Mouse (Mus musculus) liver, embryonic 12.5 days (tissue): ENCODE measurements around the gene Col4a1. TPM values are rescaled to one million over a fixed set of nuclear protein-coding genes. Genes with fewer than 3 reads are reported as not detected.

Experiments used
- ATAC-seq: fragments of 200-750 bp; cut with Nextera tagmentation; 2 replicates; pipeline ENCODE4 v1.8.0; 2017; ENCODE audit warnings: moderate number of reproducible peaks, mild to moderate bottlenecking, moderate library complexity
- H3K27ac ChIP-seq: fragments of 300-500 bp; sonication (generic); 2 replicates; pipeline ENCODE4 v1.5.1; 2016; ENCODE audit warnings: mild to moderate bottlenecking
- H3K27me3 ChIP-seq: fragments of 300-500 bp; sonication (generic); replicated peaks from 2 replicates; pipeline ENCODE4 v1.6.1; 2016; ENCODE audit warnings: mild to moderate bottlenecking, moderate library complexity
- H3K36me3 ChIP-seq: fragments of 300-500 bp; sonication (generic); 2 replicates; pipeline ENCODE4 v1.6.1; 2016; ENCODE audit warnings: mild to moderate bottlenecking, moderate library complexity
- H3K4me1 ChIP-seq: fragments of 300-500 bp; sonication (generic); 2 replicates; pipeline ENCODE4 v1.6.1; 2016
- H3K4me2 ChIP-seq: fragments of 300-500 bp; sonication (generic); 2 replicates; pipeline ENCODE4 v1.6.1; 2016; ENCODE audit warnings: mild to moderate bottlenecking, moderate library complexity
- H3K4me3 ChIP-seq: fragments of 300-500 bp; sonication (generic); 2 replicates; pipeline ENCODE4 v1.5.1; 2016; ENCODE audit warnings: mild to moderate bottlenecking, moderate library complexity
- H3K9ac ChIP-seq: fragments of 300-500 bp; sonication (generic); 2 replicates; pipeline ENCODE4 v1.6.1; 2016; ENCODE audit warnings: mild to moderate bottlenecking, moderate library complexity
- H3K9me3 ChIP-seq: fragments of 300-500 bp; sonication (generic); replicated peaks from 2 replicates; pipeline ENCODE4 v1.6.1; 2016; ENCODE audit warnings: mild to moderate bottlenecking, moderate library complexity
- WGBS: fragments of 180-500 bp; shearing (Covaris S2); methylation state at CpG from one replicate; pipeline ENCODE4 v1.1.7; 2016; ENCODE audit not compliant: insufficient replicate concordance; 5-methylcytosine and 5-hydroxymethylcytosine counted together
- polyA plus RNA-seq: library from polyadenylated mRNA; unstranded; fragments of >200 nt; fragmentation: Nextera tagmentation; extraction: Ambion mirVana; gene quantifications from 2 replicates; pipeline ENCODE4 v1.2.1, GENCODE M21; 2016

Gene Col4a1
- polyA plus RNA-seq, 1 experiment from 2014 or later = 30.9 TPM

- 40% methylated on average over 2 of the region's 2 CpGs for WGBS
- Histone ChIP-seq H3K27me3 (peaks cover 60% of the 10 kb centered on the region), H3K36me3 (no peaks in the 10 kb centered on the region), H3K4me2 (no peak overlapping the region), H3K4me1 (0 out of 2 replicates have a peak, but pooled peaks cover 9% of the 10 kb centered on the region), H3K27ac (no peak overlapping the region), H3K9me3 (no peaks in the 10 kb centered on the region), H3K4me3 (no peak overlapping the region), H3K9ac (no peak overlapping the region)
- ATAC-seq = no peak
Observed at GRCm38 (mm10) chr8:11310049-11310448, 2.6 kb downstream of the Col4a1 start.

GRCm38 (mm10) chr8:11309226-11309625 lies 3.4 kb downstream of the Col4a1 start:
- no peak overlapping the region for H3K9ac ChIP-seq
- peaks cover 51% of the 10 kb centered on the region for H3K27me3 ChIP-seq
- ATAC-seq = no peak
- 28% methylated on average over 5 of the region's 5 CpGs for WGBS
- no peaks in the 10 kb centered on the region for H3K36me3 ChIP-seq
- no peak overlapping the region for H3K4me2 ChIP-seq
- H3K4me1 ChIP-seq = 0 out of 2 replicates have a peak, but pooled peaks cover 9% of the 10 kb centered on the region
- no peak overlapping the region for H3K27ac ChIP-seq
- no peaks in the 10 kb centered on the region for H3K9me3 ChIP-seq
- H3K4me3 ChIP-seq = no peak overlapping the region

GRCm38 (mm10) chr8:11308570-11308998 lies 4.0 kb downstream of the Col4a1 start:
- Histone ChIP-seq H3K36me3 (no peaks in the 10 kb centered on the region), H3K9me3 (no peaks in the 10 kb centered on the region), H3K4me2 (no peak overlapping the region), H3K4me1 (0 out of 2 replicates have a peak, but pooled peaks cover 6% of the 10 kb centered on the region), H3K27me3 (peaks cover 45% of the 10 kb centered on the region), H3K27ac (no peak overlapping the region), H3K4me3 (no peak overlapping the region), H3K9ac (no peak overlapping the region)
- no peak for ATAC-seq
- WGBS = 45% methylated on average over 7 of the region's 7 CpGs

GRCm38 (mm10) chr8:11307451-11307850 lies 5.2 kb downstream of the Col4a1 start:
- Histone ChIP-seq H3K4me3 (no peak overlapping the region), H3K27ac (no peak overlapping the region), H3K4me2 (no peak overlapping the region), H3K4me1 (0 out of 2 replicates have a peak, but pooled peaks cover 4% of the 10 kb centered on the region), H3K9ac (no peak overlapping the region), H3K27me3 (peaks cover 34% of the 10 kb centered on the region), H3K9me3 (no peaks in the 10 kb centered on the region), H3K36me3 (no peaks in the 10 kb centered on the region)
- WGBS = 69% methylated on average over 7 of the region's 7 CpGs
- ATAC-seq = no peak

GRCm38 (mm10) chr8:11305539-11305938 lies 7.1 kb downstream of the Col4a1 start:
- Histone ChIP-seq H3K27ac (no peak overlapping the region), H3K9ac (no peak overlapping the region), H3K4me1 (no peaks in the 10 kb centered on the region), H3K4me3 (no peak overlapping the region), H3K4me2 (no peak overlapping the region), H3K27me3 (peaks cover 15% of the 10 kb centered on the region), H3K9me3 (no peaks in the 10 kb centered on the region), H3K36me3 (no peaks in the 10 kb centered on the region)
- WGBS = 69% methylated on average over 1 of the region's 1 CpGs
- ATAC-seq = no peak

GRCm38 (mm10) chr8:11304027-11304601 lies 8.5 kb downstream of the Col4a1 start:
- Histone ChIP-seq H3K9ac (no peak overlapping the region), H3K4me1 (no peaks in the 10 kb centered on the region), H3K27me3 (0 out of 2 replicates have a peak, but pooled peaks cover under 1% of the 10 kb centered on the region), H3K9me3 (no peaks in the 10 kb centered on the region), H3K36me3 (no peaks in the 10 kb centered on the region), H3K27ac (no peak overlapping the region), H3K4me2 (no peak overlapping the region), H3K4me3 (no peak overlapping the region)
- WGBS = 66% methylated on average over 6 of the region's 6 CpGs
- no peak for ATAC-seq

- ATAC-seq = no peak
- Histone ChIP-seq H3K9ac (no peak overlapping the region), H3K36me3 (no peaks in the 10 kb centered on the region), H3K27ac (no peak overlapping the region), H3K4me2 (no peak overlapping the region), H3K27me3 (no peaks in the 10 kb centered on the region), H3K9me3 (no peaks in the 10 kb centered on the region), H3K4me1 (no peaks in the 10 kb centered on the region), H3K4me3 (no peak overlapping the region)
- 67% methylated on average over 8 of the region's 8 CpGs for WGBS
Observed at GRCm38 (mm10) chr8:11300436-11300835, 12.2 kb downstream of the Col4a1 start.

GRCm38 (mm10) chr8:11299317-11299602 lies 13.4 kb downstream of the Col4a1 start:
- no peaks in the 10 kb centered on the region for H3K36me3 ChIP-seq
- no peak overlapping the region for H3K4me3 ChIP-seq
- no peak overlapping the region for H3K27ac ChIP-seq
- no peak overlapping the region for H3K9ac ChIP-seq
- H3K27me3 ChIP-seq = no peaks in the 10 kb centered on the region
- H3K4me1 ChIP-seq = no peaks in the 10 kb centered on the region
- 53% methylated on average over 3 of the region's 3 CpGs for WGBS
- H3K9me3 ChIP-seq = no peaks in the 10 kb centered on the region
- ATAC-seq = no peak
- no peak overlapping the region for H3K4me2 ChIP-seq

GRCm38 (mm10) chr8:11298531-11299316 lies 13.9 kb downstream of the Col4a1 start:
- Histone ChIP-seq H3K9ac (no peak overlapping the region), H3K4me1 (no peaks in the 10 kb centered on the region), H3K4me2 (no peak overlapping the region), H3K4me3 (no peak overlapping the region), H3K27me3 (no peaks in the 10 kb centered on the region), H3K9me3 (no peaks in the 10 kb centered on the region), H3K27ac (no peak overlapping the region), H3K36me3 (no peaks in the 10 kb centered on the region)
- 65% methylated on average over 12 of the region's 12 CpGs for WGBS
- ATAC-seq = no peak

- no peak overlapping the region for H3K27ac ChIP-seq
- no peaks in the 10 kb centered on the region for H3K9me3 ChIP-seq
- H3K4me2 ChIP-seq = no peak overlapping the region
- H3K27me3 ChIP-seq = no peaks in the 10 kb centered on the region
- no peaks in the 10 kb centered on the region for H3K4me1 ChIP-seq
- H3K9ac ChIP-seq = no peak overlapping the region
- H3K36me3 ChIP-seq = no peaks in the 10 kb centered on the region
- WGBS = 48% methylated on average over 8 of the region's 8 CpGs
- H3K4me3 ChIP-seq = no peak overlapping the region
- no peak for ATAC-seq
Observed at GRCm38 (mm10) chr8:11297141-11297838, 15.3 kb downstream of the Col4a1 start.

- ATAC-seq = no peak
- no peak overlapping the region for H3K9ac ChIP-seq
- no peaks in the 10 kb centered on the region for H3K9me3 ChIP-seq
- no peak overlapping the region for H3K4me2 ChIP-seq
- no peak overlapping the region for H3K27ac ChIP-seq
- 63% methylated on average over 10 of the region's 10 CpGs for WGBS
- no peaks in the 10 kb centered on the region for H3K27me3 ChIP-seq
- H3K4me1 ChIP-seq = no peaks in the 10 kb centered on the region
- no peak overlapping the region for H3K4me3 ChIP-seq
- H3K36me3 ChIP-seq = no peaks in the 10 kb centered on the region
Observed at GRCm38 (mm10) chr8:11296282-11296943, 16.2 kb downstream of the Col4a1 start.

GRCm38 (mm10) chr8:11292611-11293010 lies 20.0 kb downstream of the Col4a1 start:
- no peak for ATAC-seq
- H3K27me3 ChIP-seq = no peaks in the 10 kb centered on the region

More at GRCm38 (mm10) chr8:11292611-11293010, 20.0 kb downstream of the Col4a1 start:
- H3K36me3 ChIP-seq = no peaks in the 10 kb centered on the region
- H3K27ac ChIP-seq = no peak overlapping the region
- 42% methylated on average over 3 of the region's 3 CpGs for WGBS
- H3K4me1 ChIP-seq = no peaks in the 10 kb centered on the region
- H3K4me2 ChIP-seq = no peak overlapping the region
- H3K9me3 ChIP-seq = no peaks in the 10 kb centered on the region
- H3K4me3 ChIP-seq = no peak overlapping the region
- no peak overlapping the region for H3K9ac ChIP-seq
